Mouse (Mus musculus): ENCODE measurements at regions not wholly inside any gene's neighbourhood (a gene's known extent, or its start where the extent isn't known, plus 50 kb on each side); places are given as distances from the start of the nearest gene placed in this dataset.
A peak's percentile ranks its signal among the peaks of the same experiment; 100 is the strongest.
"Not testable (repeated sequence)": the region's sequence is repeated elsewhere in the genome, so short reads cannot be mapped to it uniquely, and the experiment has no call there.

- intact Hi-C loops (cut with DNase I); H3K27ac ChIP-seq; H3K4me1 ChIP-seq (ENCODE audit: control insufficient read depth, insufficient read depth, low read length); DNase-seq; H3K79me2 ChIP-seq (replicated peaks; ENCODE audit: control insufficient read depth, insufficient read depth, low read length); H3K27me3 ChIP-seq (ENCODE audit: control insufficient read depth, insufficient read depth, low read length); H3K9ac ChIP-seq (ENCODE audit: low read depth, low read length); H3K4me3 ChIP-seq; H3K36me3 ChIP-seq (ENCODE audit: control insufficient read depth, insufficient read depth, low read length): not testable (repeated sequence)
- WGBS: 92% methylated on average over 16 of the region's 16 CpGs
Measured at GRCm38 (mm10) chr8:118209301-118209700, 74.2 kb upstream of the Cdh13 start.

DNA sequence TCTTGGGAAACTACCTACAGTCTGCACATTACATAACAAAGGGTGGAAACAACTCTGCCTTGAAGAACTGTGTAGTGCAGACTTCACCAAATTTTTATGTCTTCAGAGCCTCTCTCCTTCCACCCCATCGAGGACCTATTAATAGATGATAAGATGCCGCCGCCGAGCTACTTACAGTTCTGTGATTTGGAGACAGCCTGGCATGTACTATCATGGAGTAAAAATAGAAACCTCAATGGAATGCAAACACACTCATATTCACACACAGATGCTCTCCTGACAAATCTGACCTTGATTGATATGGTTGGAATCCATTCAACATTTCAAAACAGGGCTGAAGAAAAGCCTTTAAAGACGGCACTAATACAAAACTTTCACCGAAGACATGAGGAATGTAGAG, 92.7 kb upstream of the Cdh13 start:
- intact Hi-C loops (cut with DNase I): no loop called here
- Histone ChIP-seq H3K36me3 (ENCODE audit: control insufficient read depth, insufficient read depth, low read length) (no peaks in the 10 kb centered on the region; the same call in 1 of the 2 replicates), H3K9ac (ENCODE audit: low read depth, low read length) (no peak overlapping the region), H3K4me3 (no peak overlapping the region), H3K27me3 (ENCODE audit: control insufficient read depth, insufficient read depth, low read length) (no peaks in the 10 kb centered on the region), H3K27ac (peak overlapping the region; percentile 45), H3K79me2 (replicated peaks; ENCODE audit: control insufficient read depth, insufficient read depth, low read length) (no peaks in the 10 kb centered on the region), H3K4me1 (ENCODE audit: control insufficient read depth, insufficient read depth, low read length) (peaks cover 2% of the 10 kb centered on the region)
- TF ChIP-seq EP300 (IDR thresholded peaks at IDR 0.05; ENCODE audit: insufficient read depth, low read depth, low read length) (no peak), CTCF (IDR thresholded peaks at IDR 0.05) (no peak), POLR2A (IDR thresholded peaks at IDR 0.05; ENCODE audit: insufficient read depth, low read depth, low read length) (no peak)
- WGBS: 38% methylated on average over 6 of the region's 6 CpGs
- DNase-seq: peak in 1 of 2 experiments; percentile 27

DNA sequence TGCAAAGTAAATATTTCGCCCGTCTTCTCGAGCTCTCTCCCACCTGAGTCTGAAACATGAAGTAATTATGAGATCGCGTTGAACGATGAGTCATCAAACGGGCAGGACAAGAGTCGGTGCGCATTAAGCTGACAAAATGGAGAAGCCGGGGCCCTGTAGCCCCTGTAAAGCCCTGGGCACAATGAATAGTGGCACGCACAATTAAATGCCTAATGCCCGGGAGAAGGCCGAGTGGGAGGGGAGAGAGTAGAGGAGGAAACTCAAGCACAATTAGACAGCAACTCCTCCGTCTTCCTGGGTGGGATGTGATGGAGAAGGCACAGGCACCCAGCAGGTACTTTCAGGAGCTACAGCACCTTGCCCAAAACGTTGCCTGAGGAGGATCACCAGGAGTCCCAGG, 94.3 kb upstream of the Cdh13 start:
- Histone ChIP-seq H3K4me1 (ENCODE audit: control insufficient read depth, insufficient read depth, low read length) (peaks cover 2% of the 10 kb centered on the region), H3K9ac (ENCODE audit: low read depth, low read length) (no peak overlapping the region), H3K27me3 (ENCODE audit: control insufficient read depth, insufficient read depth, low read length) (no peaks in the 10 kb centered on the region), H3K36me3 (ENCODE audit: control insufficient read depth, insufficient read depth, low read length) (no peaks in the 10 kb centered on the region; the same call in 1 of the 2 replicates), H3K27ac (no peak overlapping the region), H3K79me2 (replicated peaks; ENCODE audit: control insufficient read depth, insufficient read depth, low read length) (no peaks in the 10 kb centered on the region), H3K4me3 (no peak overlapping the region)
- TF ChIP-seq CTCF (IDR thresholded peaks at IDR 0.05): no peak
- no peak for TF ChIP-seq POLR2A (IDR thresholded peaks at IDR 0.05; ENCODE audit: insufficient read depth, low read depth, low read length)
- TF ChIP-seq EP300 (IDR thresholded peaks at IDR 0.05; ENCODE audit: insufficient read depth, low read depth, low read length): no peak
- intact Hi-C loops (cut with DNase I): no loop called here
- WGBS: 88% methylated on average over 15 of the region's 15 CpGs
- no peak for DNase-seq

GRCm38 (mm10) chr8:118169001-118169413, 114.5 kb upstream of the Cdh13 start:
- Histone ChIP-seq H3K9ac (ENCODE audit: low read depth, low read length) (no peak overlapping the region), H3K4me1 (ENCODE audit: control insufficient read depth, insufficient read depth, low read length) (no peaks in the 10 kb centered on the region), H3K27ac (no peak overlapping the region), H3K4me3 (no peak overlapping the region), H3K27me3 (ENCODE audit: control insufficient read depth, insufficient read depth, low read length) (no peaks in the 10 kb centered on the region), H3K79me2 (replicated peaks; ENCODE audit: control insufficient read depth, insufficient read depth, low read length) (no peaks in the 10 kb centered on the region), H3K36me3 (ENCODE audit: control insufficient read depth, insufficient read depth, low read length) (no peaks in the 10 kb centered on the region)
- no peak for DNase-seq
- intact Hi-C loops (cut with DNase I): no loop called here
- WGBS: 61% methylated on average over 7 of the region's 7 CpGs
- TF ChIP-seq CTCF (IDR thresholded peaks at IDR 0.05) (no peak), POLR2A (IDR thresholded peaks at IDR 0.05; ENCODE audit: insufficient read depth, low read depth, low read length) (no peak), EP300 (IDR thresholded peaks at IDR 0.05; ENCODE audit: insufficient read depth, low read depth, low read length) (no peak)

GRCm38 (mm10) chr8:118162171-118162570, 121.4 kb upstream of the Cdh13 start:
- TF ChIP-seq EP300 (IDR thresholded peaks at IDR 0.05; ENCODE audit: insufficient read depth, low read depth, low read length): no peak
- TF ChIP-seq POLR2A (IDR thresholded peaks at IDR 0.05; ENCODE audit: insufficient read depth, low read depth, low read length): no peak
- no peak for TF ChIP-seq CTCF (IDR thresholded peaks at IDR 0.05)
- Histone ChIP-seq H3K27ac (no peak overlapping the region), H3K4me3 (no peak overlapping the region), H3K9ac (ENCODE audit: low read depth, low read length) (no peak overlapping the region), H3K27me3 (ENCODE audit: control insufficient read depth, insufficient read depth, low read length) (no peaks in the 10 kb centered on the region), H3K4me1 (ENCODE audit: control insufficient read depth, insufficient read depth, low read length) (no peaks in the 10 kb centered on the region), H3K36me3 (ENCODE audit: control insufficient read depth, insufficient read depth, low read length) (no peaks in the 10 kb centered on the region), H3K79me2 (replicated peaks; ENCODE audit: control insufficient read depth, insufficient read depth, low read length) (no peaks in the 10 kb centered on the region)
- intact Hi-C loops (cut with DNase I): no loop called here
- 32% methylated on average over 10 of the region's 10 CpGs for WGBS
- no peak for DNase-seq

DNA sequence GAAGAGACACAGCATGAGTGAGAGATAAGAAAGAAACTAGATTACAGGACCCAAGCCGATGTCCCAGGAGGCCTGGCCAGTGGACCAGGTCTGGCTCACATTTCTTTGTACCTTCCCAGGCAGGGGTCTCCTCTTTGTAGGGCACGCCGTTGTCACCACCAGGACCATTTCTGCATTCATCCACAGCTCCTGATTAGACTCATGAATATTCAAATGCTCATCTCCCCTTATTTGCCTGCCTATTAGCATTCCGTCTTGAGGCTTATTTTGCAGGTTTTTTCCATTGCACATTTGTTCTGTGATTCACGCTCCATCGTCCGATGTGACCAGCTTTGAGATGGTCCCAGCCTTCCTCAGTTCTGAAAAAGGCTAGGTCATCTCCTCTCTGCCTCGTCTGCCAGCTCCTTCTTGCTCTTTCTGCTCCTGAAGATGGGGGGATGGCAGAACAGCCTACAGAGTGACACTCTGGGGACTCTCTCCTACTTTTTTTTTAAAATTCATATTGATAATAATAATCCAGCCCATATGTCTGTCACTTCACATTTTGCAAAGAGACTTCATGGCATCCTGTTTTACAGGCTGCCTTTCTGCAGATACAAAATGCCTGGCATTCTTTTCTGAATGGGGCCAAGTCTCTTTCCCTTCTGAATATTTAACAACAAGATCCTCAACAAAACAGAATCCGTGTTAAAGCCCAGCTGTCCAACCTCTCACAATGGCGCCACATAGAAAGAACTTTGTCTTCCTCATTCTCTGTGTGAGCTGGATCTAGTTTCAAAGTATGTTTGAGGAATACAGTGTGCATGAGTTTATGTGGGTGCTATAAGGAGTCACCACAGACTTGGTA, 136.0 kb upstream of the Cdh13 start:
- Histone ChIP-seq H3K4me3 (no peak overlapping the region), H3K27me3 (ENCODE audit: control insufficient read depth, insufficient read depth, low read length) (no peaks in the 10 kb centered on the region), H3K36me3 (ENCODE audit: control insufficient read depth, insufficient read depth, low read length) (no peaks in the 10 kb centered on the region), H3K79me2 (replicated peaks; ENCODE audit: control insufficient read depth, insufficient read depth, low read length) (no peaks in the 10 kb centered on the region), H3K4me1 (ENCODE audit: control insufficient read depth, insufficient read depth, low read length) (no peaks in the 10 kb centered on the region), H3K27ac (no peak overlapping the region), H3K9ac (ENCODE audit: low read depth, low read length) (no peak overlapping the region)
- TF ChIP-seq EP300 (IDR thresholded peaks at IDR 0.05; ENCODE audit: insufficient read depth, low read depth, low read length) (no peak), POLR2A (IDR thresholded peaks at IDR 0.05; ENCODE audit: insufficient read depth, low read depth, low read length) (no peak), CTCF (IDR thresholded peaks at IDR 0.05) (no peak)
- no peak for DNase-seq
- intact Hi-C loops (cut with DNase I): no loop called here
- WGBS: 64% methylated on average over 10 of the region's 10 CpGs

Measured in heart, adult 2 months (tissue).